Mouse (Mus musculus) yolk sac, embryonic 10.5 days (tissue): ENCODE data around the gene Obp2b.

Source experiments
- DNase-seq: peaks from one replicate; pipeline ENCODE4 v3.0.0-alpha.2; 2017; ENCODE audit warnings: low spot score

Gene Obp2b

GRCm38 (mm10) chr2:25779076-25779475 is 42.3 kb downstream of the Obp2b start:
- DNase-seq, result no peak

GRCm38 (mm10) chr2:25780921-25781320 is 44.1 kb downstream of the Obp2b start:
- no peak for DNase-seq

GRCm38 (mm10) chr2:25781957-25782356 is 45.1 kb downstream of the Obp2b start, which contains the start of gene Gm13539:
Gene Gm13539 (plus strand): TSS chr2:25782257.
- no peak for DNase-seq

- no peak for DNase-seq
Observed at GRCm38 (mm10) chr2:25785573-25786322, 48.9 kb downstream of the Obp2b start.

- DNase-seq, result no peak
Observed at GRCm38 (mm10) chr2:25789092-25789491, 52.3 kb downstream of the Obp2b start.
